Mouse (Mus musculus): ENCODE data around the gene Gm5741. TPM values are rescaled to one million over a fixed set of nuclear protein-coding genes. Genes with fewer than 3 reads are reported as not detected.

The Gm5741 gene
- polyA plus RNA-seq, 1 experiment: 0.48 TPM

DNA sequence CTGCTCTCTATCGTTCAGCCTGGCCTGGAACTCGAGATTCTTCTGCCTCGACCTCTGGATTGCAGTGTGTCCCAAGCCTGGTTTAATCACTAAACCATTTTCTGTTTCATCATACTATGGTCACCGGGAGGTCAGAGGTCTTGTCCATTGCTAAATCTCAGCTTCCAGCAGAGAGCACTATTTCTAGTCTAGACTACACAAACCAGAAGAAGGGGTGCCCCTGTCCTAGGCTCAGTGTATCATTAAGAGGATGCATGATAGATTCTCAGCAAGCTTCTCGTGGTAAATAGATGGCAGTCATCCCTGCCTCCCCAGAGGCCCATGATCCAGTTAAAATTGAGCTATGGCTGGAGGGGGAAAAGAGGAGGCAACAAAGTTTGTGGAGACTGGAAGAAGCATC is 3.3 kb upstream of the Gm5741 start:
- TF ChIP-seq POLR2A (IDR thresholded peaks at IDR 0.05; ENCODE audit: low read depth, low read length) (no peak), CTCF (IDR thresholded peaks at IDR 0.05; ENCODE audit: extremely low read depth, insufficient read depth, insufficient read length, insufficient replicate concordance) (no peak)

DNA sequence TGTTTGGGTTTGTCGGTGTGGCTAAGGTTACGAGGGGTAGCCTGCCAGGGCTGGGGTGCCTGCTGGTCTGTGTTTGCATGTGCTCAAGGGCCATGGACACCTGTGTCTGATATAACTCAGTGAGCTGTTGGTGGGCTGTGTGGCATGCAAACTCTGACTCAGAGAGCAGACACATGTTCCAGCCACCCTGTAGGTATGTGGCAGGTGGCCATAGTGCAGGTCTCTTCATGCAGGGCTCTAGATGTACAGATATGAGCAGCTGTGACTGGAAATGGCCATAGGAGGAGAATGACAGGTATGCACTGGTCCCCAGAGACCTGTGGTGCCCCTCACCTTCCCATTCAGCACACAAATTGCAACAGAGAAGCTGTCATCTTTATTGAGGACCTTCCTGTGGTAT is 627 bp downstream of the Gm5741 start:
- 96% methylated on average over 2 of the region's 2 CpGs for WGBS
- TF ChIP-seq CTCF (IDR thresholded peaks at IDR 0.05; ENCODE audit: extremely low read depth, insufficient read depth, insufficient read length, insufficient replicate concordance) (no peak), POLR2A (IDR thresholded peaks at IDR 0.05; ENCODE audit: low read depth, low read length) (no peak)
- no peak for DNase-seq (ENCODE audit: low read depth in 1 of 2, low spot score in 2 of 2)
- no peak overlapping the region for H3K4me3 ChIP-seq (ENCODE audit: extremely low read depth, insufficient read depth, insufficient read length)
- no peak overlapping the region for H3K27ac ChIP-seq (ENCODE audit: insufficient read depth, low read length)
- H3K36me3 ChIP-seq (ENCODE audit: control insufficient read depth, insufficient read depth, low read length): no peaks in the 10 kb centered on the region
- no peaks in the 10 kb centered on the region for H3K27me3 ChIP-seq (ENCODE audit: control insufficient read depth, insufficient read depth, low read length)
- H3K4me1 ChIP-seq (ENCODE audit: control insufficient read depth, insufficient read depth, insufficient read length): no peaks in the 10 kb centered on the region

More for the DNA sequence above, 3.3 kb upstream of the Gm5741 start:
- H3K4me1 ChIP-seq (ENCODE audit: control insufficient read depth, insufficient read depth, insufficient read length): peaks cover 3% of the 10 kb centered on the region; the same call in 1 of the 2 replicates
- peaks cover 22% of the 10 kb centered on the region for H3K36me3 ChIP-seq (ENCODE audit: control insufficient read depth, insufficient read depth, low read length)
- 84% methylated on average over 5 of the region's 5 CpGs for whole genome bisulfite sequencing
- DNase-seq (ENCODE audit: low read depth in 1 of 2, low spot score in 2 of 2): no peak
- peak overlapping the region; percentile 97 for H3K4me3 ChIP-seq (ENCODE audit: extremely low read depth, insufficient read depth, insufficient read length)
- no peaks in the 10 kb centered on the region for H3K27me3 ChIP-seq (ENCODE audit: control insufficient read depth, insufficient read depth, low read length)
- no peak overlapping the region for H3K27ac ChIP-seq (ENCODE audit: insufficient read depth, low read length)

DNA sequence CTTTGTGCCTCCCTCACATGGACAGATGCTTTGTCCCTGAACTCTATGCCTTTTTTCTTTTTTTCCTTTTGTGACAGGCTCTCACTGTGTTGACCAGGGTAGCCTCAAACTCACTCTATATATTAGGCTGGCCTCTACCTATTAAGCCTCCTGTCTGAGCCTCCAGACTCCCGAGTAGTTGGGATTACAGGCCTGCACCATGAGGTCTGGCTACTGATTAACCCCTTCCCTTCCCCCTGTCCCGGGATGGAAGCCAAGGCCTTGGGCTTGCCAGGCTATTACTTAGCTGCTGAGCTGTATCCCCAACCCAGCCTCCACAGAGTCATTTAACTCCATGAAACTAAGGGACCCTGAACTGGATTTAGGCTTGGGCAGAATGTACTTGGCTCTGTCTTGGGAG is 2.6 kb downstream of the Gm5741 start:
- DNase-seq (ENCODE audit: low read depth in 1 of 2, low spot score in 2 of 2): no peak
- 81% methylated on average over 2 of the region's 2 CpGs for WGBS

DNA sequence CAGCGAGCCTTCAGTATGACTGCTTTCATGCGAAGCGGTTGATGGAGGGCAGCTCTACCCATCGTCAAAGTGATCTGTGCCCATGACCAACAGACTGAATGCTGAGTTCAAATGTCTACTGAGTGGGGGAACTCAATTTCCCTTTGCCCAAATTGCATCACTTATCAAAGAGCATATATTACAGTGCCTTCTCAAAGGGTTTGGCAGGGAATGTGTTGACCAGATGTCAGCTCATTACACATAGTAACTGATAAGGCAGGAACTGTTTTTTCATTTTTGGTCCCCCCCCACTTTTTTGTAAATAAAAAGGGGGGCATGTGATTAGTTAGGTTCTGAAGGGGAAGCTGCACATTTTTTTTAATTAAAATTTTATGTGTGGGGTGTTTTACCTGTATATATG is 5.2 kb downstream of the Gm5741 start:
- TF ChIP-seq CTCF (IDR thresholded peaks at IDR 0.05; ENCODE audit: extremely low read depth, insufficient read depth, insufficient read length, insufficient replicate concordance): no peak
- TF ChIP-seq POLR2A (IDR thresholded peaks at IDR 0.05; ENCODE audit: low read depth, low read length): no peak
- DNase-seq (ENCODE audit: low read depth in 1 of 2, low spot score in 2 of 2): no peak
- H3K27ac ChIP-seq (ENCODE audit: insufficient read depth, low read length): no peak overlapping the region
- WGBS: over 99% methylated on average over 4 of the region's 4 CpGs
- H3K4me3 ChIP-seq (ENCODE audit: extremely low read depth, insufficient read depth, insufficient read length): no peak overlapping the region
- H3K4me1 ChIP-seq (ENCODE audit: control insufficient read depth, insufficient read depth, insufficient read length): peaks cover 2% of the 10 kb centered on the region
- no peaks in the 10 kb centered on the region for H3K27me3 ChIP-seq (ENCODE audit: control insufficient read depth, insufficient read depth, low read length)
- no peaks in the 10 kb centered on the region for H3K36me3 ChIP-seq (ENCODE audit: control insufficient read depth, insufficient read depth, low read length)

More for the DNA sequence above, 2.6 kb downstream of the Gm5741 start:
- TF ChIP-seq CTCF (IDR thresholded peaks at IDR 0.05; ENCODE audit: extremely low read depth, insufficient read depth, insufficient read length, insufficient replicate concordance): no peak
- no peak for TF ChIP-seq POLR2A (IDR thresholded peaks at IDR 0.05; ENCODE audit: low read depth, low read length)
- H3K27me3 ChIP-seq (ENCODE audit: control insufficient read depth, insufficient read depth, low read length): no peaks in the 10 kb centered on the region
- no peak overlapping the region for H3K4me3 ChIP-seq (ENCODE audit: extremely low read depth, insufficient read depth, insufficient read length)
- H3K4me1 ChIP-seq (ENCODE audit: control insufficient read depth, insufficient read depth, insufficient read length): peaks cover 2% of the 10 kb centered on the region
- H3K36me3 ChIP-seq (ENCODE audit: control insufficient read depth, insufficient read depth, low read length): no peaks in the 10 kb centered on the region
- no peak overlapping the region for H3K27ac ChIP-seq (ENCODE audit: insufficient read depth, low read length)

DNA sequence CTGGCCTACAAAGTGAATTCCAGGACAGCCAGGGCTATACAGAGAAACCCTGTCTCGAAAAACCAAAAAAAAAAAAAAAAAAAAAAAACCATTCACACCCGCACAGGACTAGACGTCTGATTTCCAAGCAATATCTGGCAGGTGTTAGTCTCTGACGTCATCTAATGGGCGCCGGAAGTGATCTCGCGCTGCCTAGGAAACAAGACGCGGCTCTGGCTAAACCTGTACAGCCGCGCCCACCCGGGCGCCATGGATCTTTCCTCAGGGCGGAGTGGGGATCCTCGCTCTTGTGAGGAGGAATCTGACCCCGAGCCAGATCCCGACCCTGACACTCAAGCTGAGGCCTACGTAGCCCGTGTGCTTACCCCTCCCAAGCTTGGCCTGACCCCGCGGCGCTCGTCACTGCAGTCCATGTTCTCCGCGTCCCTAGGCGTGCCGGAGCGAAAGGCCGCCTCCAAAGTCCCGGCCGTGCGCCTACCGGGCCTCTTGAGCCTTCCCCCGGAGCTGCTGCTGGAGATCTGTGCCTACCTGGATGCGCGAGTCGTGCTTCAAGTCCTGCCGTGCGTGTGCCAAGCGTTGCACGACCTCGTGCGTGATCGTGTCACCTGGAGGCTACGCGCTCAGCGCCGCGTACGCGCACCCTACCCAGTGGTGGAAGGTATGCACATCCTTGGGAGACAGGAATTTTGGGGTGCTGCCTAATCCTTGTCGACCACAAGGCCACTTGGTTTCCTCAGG is 7.7 kb downstream of the Gm5741 start, which contains the start of gene Fbxw9:
TSS of gene Fbxw9 (plus strand) at position 177 of the 738 bp plus-strand sequence.
- under 1% methylated on average over 53 of the region's 53 CpGs for WGBS
- H3K4me1 ChIP-seq (ENCODE audit: control insufficient read depth, insufficient read depth, insufficient read length): peaks cover 2% of the 10 kb centered on the region
- peaks cover 6% of the 10 kb centered on the region; the same call in 1 of the 2 replicates for H3K36me3 ChIP-seq (ENCODE audit: control insufficient read depth, insufficient read depth, low read length)
- peak; percentile 85 to 87 for DNase-seq (ENCODE audit: low read depth in 1 of 2, low spot score in 2 of 2)
- peak within 1 kb of the TSS; percentile 94 for H3K4me3 ChIP-seq (ENCODE audit: extremely low read depth, insufficient read depth, insufficient read length)
- no peak within 1 kb of the TSS for H3K27ac ChIP-seq (ENCODE audit: insufficient read depth, low read length)
- H3K27me3 ChIP-seq (ENCODE audit: control insufficient read depth, insufficient read depth, low read length): no peaks in the 10 kb centered on the region
- TF ChIP-seq POLR2A (IDR thresholded peaks at IDR 0.05; ENCODE audit: low read depth, low read length) (no peak), CTCF (IDR thresholded peaks at IDR 0.05; ENCODE audit: extremely low read depth, insufficient read depth, insufficient read length, insufficient replicate concordance) (no peak)

DNA sequence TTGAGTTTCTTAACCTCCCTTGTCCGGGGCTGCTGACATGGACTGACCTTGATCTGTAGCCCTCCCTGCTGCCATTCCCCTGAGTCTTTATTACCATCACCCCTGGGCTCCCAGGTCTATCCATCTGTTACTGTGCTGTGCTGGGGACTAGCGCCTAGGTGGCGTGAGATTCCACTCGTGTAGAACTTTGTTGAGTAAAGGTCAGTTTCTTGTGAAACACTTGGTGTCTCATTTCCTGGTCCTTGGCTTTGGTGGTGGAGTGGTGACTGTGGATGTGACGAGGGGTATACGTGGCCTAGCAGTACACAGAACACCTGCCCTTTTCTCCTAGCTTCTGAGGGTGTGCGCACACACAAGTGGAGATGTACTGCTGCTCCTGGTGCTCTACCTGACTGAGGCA is 10.4 kb downstream of the Gm5741 start:
- 86% methylated on average over 7 of the region's 7 CpGs for WGBS
- no peaks in the 10 kb centered on the region for H3K27me3 ChIP-seq (ENCODE audit: control insufficient read depth, insufficient read depth, low read length)
- H3K36me3 ChIP-seq (ENCODE audit: control insufficient read depth, insufficient read depth, low read length): peaks cover 29% of the 10 kb centered on the region
- TF ChIP-seq POLR2A (IDR thresholded peaks at IDR 0.05; ENCODE audit: low read depth, low read length) (no peak), CTCF (IDR thresholded peaks at IDR 0.05; ENCODE audit: extremely low read depth, insufficient read depth, insufficient read length, insufficient replicate concordance) (no peak)
- H3K4me3 ChIP-seq (ENCODE audit: extremely low read depth, insufficient read depth, insufficient read length): no peak overlapping the region
- DNase-seq (ENCODE audit: low read depth in 1 of 2, low spot score in 2 of 2): no peak
- H3K4me1 ChIP-seq (ENCODE audit: control insufficient read depth, insufficient read depth, insufficient read length): peaks cover 2% of the 10 kb centered on the region
- H3K27ac ChIP-seq (ENCODE audit: insufficient read depth, low read length): no peak overlapping the region

DNA sequence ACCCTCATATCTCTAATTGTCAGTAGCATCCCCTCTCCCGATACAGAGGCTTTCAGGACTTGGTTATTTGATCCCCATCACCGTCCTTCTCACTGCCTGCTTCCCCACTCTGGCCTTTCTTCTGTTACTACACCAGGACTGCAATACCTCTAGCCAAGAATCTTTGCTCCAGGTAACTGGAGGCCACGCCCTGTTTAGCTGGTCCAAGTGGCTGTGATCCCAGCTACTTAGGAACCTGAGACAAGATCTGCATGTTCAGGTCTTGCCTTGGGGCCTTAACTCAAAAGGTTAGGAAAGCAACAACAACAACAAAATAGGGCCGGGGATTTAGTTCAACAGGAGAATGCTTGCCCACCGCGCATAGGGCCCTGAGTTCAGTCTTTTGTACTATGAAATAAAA is 24.2 kb downstream of the Gm5741 start:
- TF ChIP-seq POLR2A (IDR thresholded peaks at IDR 0.05; ENCODE audit: low read depth, low read length): no peak
- TF ChIP-seq CTCF (IDR thresholded peaks at IDR 0.05; ENCODE audit: extremely low read depth, insufficient read depth, insufficient read length, insufficient replicate concordance): no peak
- Histone ChIP-seq H3K36me3 (ENCODE audit: control insufficient read depth, insufficient read depth, low read length) (peaks cover 35% of the 10 kb centered on the region), H3K27ac (ENCODE audit: insufficient read depth, low read length) (no peak overlapping the region), H3K4me1 (ENCODE audit: control insufficient read depth, insufficient read depth, insufficient read length) (0 out of 2 replicates have a peak, but pooled peaks cover under 1% of the 10 kb centered on the region), H3K27me3 (ENCODE audit: control insufficient read depth, insufficient read depth, low read length) (no peaks in the 10 kb centered on the region), H3K4me3 (ENCODE audit: extremely low read depth, insufficient read depth, insufficient read length) (no peak overlapping the region)
- no peak for DNase-seq (ENCODE audit: low read depth in 1 of 2, low spot score in 2 of 2)
- 95% methylated on average over 6 of the region's 6 CpGs for WGBS

All from spleen, adult 2 months (tissue).